Mouse (Mus musculus) heart, adult 2 months (tissue): ENCODE results near the gene Tagln2.

Source experiments
- CTCF ChIP-seq: fragments of 200-600 bp; IDR thresholded peaks from 2 replicates; pipeline ENCODE4 v1.8.1; 2022; ENCODE audit warnings: antibody characterized with exemption, mild to moderate bottlenecking, moderate library complexity
- EP300 ChIP-seq: fragments of 200-500 bp; IDR thresholded peaks from 2 replicates; pipeline ENCODE4 v1.6.1; 2011; ENCODE audit warnings: low read depth, low read length, control low read depth; ENCODE audit not compliant: insufficient read depth
- POLR2A ChIP-seq: fragments of 200-500 bp; IDR thresholded peaks from 2 replicates; pipeline ENCODE4 v1.6.1; 2011; ENCODE audit warnings: mild to moderate bottlenecking, low read depth, low read length, control low read depth; ENCODE audit not compliant: insufficient read depth

GRCm38 (mm10) chr1:172510421-172510972 is 10.7 kb downstream of the Tagln2 start:
- TF ChIP-seq POLR2A, result no peak
- no peak for TF ChIP-seq EP300
- TF ChIP-seq CTCF, result no peak
